Mouse (Mus musculus): ENCODE measurements at regions not wholly inside any gene's neighbourhood (a gene's known extent, or its start where the extent isn't known, plus 50 kb on each side); places are given as distances from the start of the nearest gene placed in this dataset.

DNA sequence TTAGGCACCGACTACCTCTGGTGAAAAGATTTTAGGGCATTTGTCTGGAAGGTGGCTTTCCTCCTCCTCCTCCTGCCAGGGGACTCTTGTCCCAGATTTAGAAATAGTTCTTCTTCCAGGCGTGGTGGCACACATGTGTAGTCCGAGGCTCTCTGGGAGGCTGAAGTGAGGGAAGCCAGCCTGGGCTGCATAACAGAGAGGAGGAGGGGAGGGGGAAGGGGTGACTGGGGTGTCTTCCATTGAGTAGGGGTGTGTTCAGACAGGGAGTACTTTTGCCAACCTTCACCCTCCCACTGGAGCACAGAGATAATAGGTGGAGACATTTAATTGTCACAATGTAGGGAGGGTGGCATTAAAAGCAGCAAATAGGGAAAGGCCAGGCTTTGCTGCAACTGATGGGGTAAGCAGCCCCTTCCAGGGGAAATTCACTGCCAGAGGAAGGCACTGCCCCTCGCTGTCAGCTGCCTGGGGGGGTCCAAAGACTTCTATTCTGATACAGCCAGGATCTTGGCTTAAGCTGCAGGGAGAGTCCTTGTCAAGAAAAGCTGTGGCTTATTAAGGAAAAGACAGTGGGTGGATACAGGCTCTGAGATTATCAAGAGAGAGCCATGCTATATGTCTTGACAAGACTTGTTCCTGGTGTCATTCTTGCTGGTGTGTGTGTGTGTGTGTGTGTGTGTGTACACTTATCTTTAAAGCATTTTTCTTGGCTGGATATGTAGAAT, 83.9 kb downstream of the Bbs10 start:
- Histone ChIP-seq H3K4me3 (ENCODE audit: low read length) (no peak overlapping the region), H3K4me2 (replicated peaks; ENCODE audit: low read depth, low read length) (no peak overlapping the region), H3K4me1 (ENCODE audit: control insufficient read depth, insufficient read depth, low read length) (no peaks in the 10 kb centered on the region), H3K36me3 (ENCODE audit: control insufficient read depth, insufficient read depth, low read length) (no peaks in the 10 kb centered on the region), H3K27me3 (ENCODE audit: control insufficient read depth, insufficient read depth, low read length) (no peaks in the 10 kb centered on the region), H3K9me3 (ENCODE audit: control insufficient read depth, low read length) (no peaks in the 10 kb centered on the region), H3K27ac (ENCODE audit: low read depth, low read length) (no peak overlapping the region), H3K9ac (ENCODE audit: low read depth, low read length) (no peak overlapping the region)
- 54% methylated on average over 4 of the region's 4 CpGs for WGBS
- no peak for ATAC-seq (ENCODE audit: low FRiP score, low TSS enrichment)

DNA sequence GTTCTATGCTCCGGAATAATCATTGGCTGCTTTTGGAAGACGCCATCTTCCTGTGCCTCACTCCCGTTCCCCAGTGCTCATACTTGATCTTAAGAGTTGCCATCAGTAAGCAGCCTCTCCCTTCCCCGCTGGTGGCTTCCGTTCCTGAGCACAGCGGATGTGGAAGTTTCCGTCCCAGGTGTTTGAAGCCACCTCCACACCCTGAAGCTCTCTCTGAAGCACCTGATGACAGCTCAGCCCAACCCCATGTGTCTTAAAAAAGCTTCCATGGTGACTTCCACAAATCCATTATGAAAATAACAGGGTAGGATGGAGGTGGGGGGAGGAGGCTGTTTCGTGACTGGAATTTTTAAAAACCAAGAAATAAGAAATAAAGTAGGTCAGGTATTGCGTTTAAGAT, 87.1 kb downstream of the Bbs10 start:
- H3K27ac ChIP-seq (ENCODE audit: low read depth, low read length) = no peak overlapping the region
- 90% methylated on average over 9 of the region's 9 CpGs for WGBS
- no peak for ATAC-seq (ENCODE audit: low FRiP score, low TSS enrichment)
- H3K9me3 ChIP-seq (ENCODE audit: control insufficient read depth, low read length) = no peaks in the 10 kb centered on the region
- H3K4me2 ChIP-seq (replicated peaks; ENCODE audit: low read depth, low read length) = no peak overlapping the region
- no peak overlapping the region for H3K9ac ChIP-seq (ENCODE audit: low read depth, low read length)
- no peak overlapping the region for H3K4me3 ChIP-seq (ENCODE audit: low read length)
- peaks cover 3% of the 10 kb centered on the region; the same call in 1 of the 2 replicates for H3K4me1 ChIP-seq (ENCODE audit: control insufficient read depth, insufficient read depth, low read length)
- no peaks in the 10 kb centered on the region for H3K36me3 ChIP-seq (ENCODE audit: control insufficient read depth, insufficient read depth, low read length)
- no peaks in the 10 kb centered on the region for H3K27me3 ChIP-seq (ENCODE audit: control insufficient read depth, insufficient read depth, low read length)

DNA sequence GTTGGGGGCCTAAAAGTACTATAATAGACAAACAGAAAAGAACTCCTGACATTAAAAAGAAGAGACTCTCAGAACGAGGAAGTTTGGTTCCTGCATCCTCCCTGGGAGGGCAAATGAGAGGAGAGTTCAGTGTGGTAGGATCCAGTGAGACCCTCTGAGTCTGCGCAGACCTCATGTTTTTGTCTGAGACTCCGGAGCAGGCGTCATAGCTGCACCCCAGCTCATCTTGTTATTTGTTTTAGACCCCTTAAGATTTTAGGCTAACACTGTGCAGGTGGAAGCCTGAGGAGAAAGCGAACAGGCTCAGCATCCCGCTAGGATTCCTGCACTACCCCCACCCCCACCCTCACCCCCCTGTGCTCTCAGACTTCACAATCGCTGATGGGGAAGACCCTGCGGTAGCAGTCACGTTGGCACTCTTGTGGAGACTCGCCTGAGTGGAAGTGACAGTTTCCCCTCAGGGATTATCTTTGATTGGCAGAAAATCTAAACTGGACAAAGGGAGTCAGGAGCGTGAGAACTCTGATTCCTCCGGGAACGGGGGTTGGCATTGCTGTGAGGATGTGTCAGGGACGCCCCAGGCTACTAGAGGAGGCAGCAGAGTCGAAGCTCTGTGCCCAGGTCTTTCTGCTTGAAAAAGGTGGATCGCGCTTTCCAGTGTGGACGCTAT, 85.0 kb upstream of the Nap1l1 start:
- H3K27ac ChIP-seq (ENCODE audit: low read depth, low read length) = no peak overlapping the region
- H3K4me3 ChIP-seq (ENCODE audit: low read length) = no peak overlapping the region
- H3K4me1 ChIP-seq (ENCODE audit: control insufficient read depth, insufficient read depth, low read length) = peaks cover 3% of the 10 kb centered on the region; the same call in 1 of the 2 replicates
- no peaks in the 10 kb centered on the region for H3K27me3 ChIP-seq (ENCODE audit: control insufficient read depth, insufficient read depth, low read length)
- ATAC-seq (ENCODE audit: low FRiP score, low TSS enrichment) = no peak
- no peaks in the 10 kb centered on the region for H3K9me3 ChIP-seq (ENCODE audit: control insufficient read depth, low read length)
- H3K9ac ChIP-seq (ENCODE audit: low read depth, low read length) = no peak overlapping the region
- no peaks in the 10 kb centered on the region for H3K36me3 ChIP-seq (ENCODE audit: control insufficient read depth, insufficient read depth, low read length)
- H3K4me2 ChIP-seq (replicated peaks; ENCODE audit: low read depth, low read length) = no peak overlapping the region
- WGBS = 62% methylated on average over 18 of the region's 18 CpGs

DNA sequence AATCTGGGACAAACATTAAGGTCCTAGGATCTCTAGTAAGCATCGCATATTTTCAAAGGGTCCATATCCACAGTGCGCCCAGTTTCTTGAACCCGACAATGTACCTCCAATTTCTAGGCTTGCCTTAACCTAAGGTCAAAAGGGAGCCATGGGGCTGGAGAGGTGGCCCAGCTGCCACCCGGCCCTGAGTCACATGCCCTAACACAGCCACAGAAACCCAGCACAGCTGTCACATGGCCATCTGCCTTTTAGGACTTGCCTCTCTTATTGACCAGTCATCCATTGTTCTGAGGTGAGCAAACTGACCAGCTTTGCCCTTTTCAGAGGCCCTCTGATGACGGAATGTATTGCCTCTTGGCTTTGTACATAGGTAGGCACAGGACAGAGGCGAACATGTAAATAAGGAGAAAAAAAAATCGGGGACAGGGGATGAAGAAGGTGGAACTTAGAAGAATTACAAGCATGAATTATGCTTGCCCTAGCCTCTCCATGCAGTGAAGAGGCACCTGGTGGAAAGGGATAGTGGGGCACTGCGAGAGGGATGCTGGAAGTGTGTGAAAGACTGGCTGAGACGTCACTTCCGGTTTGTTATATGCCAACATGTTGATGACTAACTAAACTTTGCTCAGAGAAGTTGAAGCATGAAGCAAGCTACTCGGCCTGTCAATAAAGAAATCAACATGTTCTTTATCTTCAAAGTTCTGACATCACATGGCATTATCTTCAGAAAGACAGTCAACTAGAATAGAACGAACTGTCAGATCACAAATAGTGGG, 84.3 kb upstream of the Nap1l1 start:
- H3K4me1 ChIP-seq (ENCODE audit: control insufficient read depth, insufficient read depth, low read length) = peaks cover 3% of the 10 kb centered on the region; the same call in 1 of the 2 replicates
- WGBS = 84% methylated on average over 12 of the region's 12 CpGs
- no peaks in the 10 kb centered on the region for H3K9me3 ChIP-seq (ENCODE audit: control insufficient read depth, low read length)
- H3K4me2 ChIP-seq (replicated peaks; ENCODE audit: low read depth, low read length) = no peak overlapping the region
- no peaks in the 10 kb centered on the region for H3K27me3 ChIP-seq (ENCODE audit: control insufficient read depth, insufficient read depth, low read length)
- no peaks in the 10 kb centered on the region for H3K36me3 ChIP-seq (ENCODE audit: control insufficient read depth, insufficient read depth, low read length)
- H3K4me3 ChIP-seq (ENCODE audit: low read length) = no peak overlapping the region
- H3K27ac ChIP-seq (ENCODE audit: low read depth, low read length) = no peak overlapping the region
- no peak for ATAC-seq (ENCODE audit: low FRiP score, low TSS enrichment)
- H3K9ac ChIP-seq (ENCODE audit: low read depth, low read length) = no peak overlapping the region

DNA sequence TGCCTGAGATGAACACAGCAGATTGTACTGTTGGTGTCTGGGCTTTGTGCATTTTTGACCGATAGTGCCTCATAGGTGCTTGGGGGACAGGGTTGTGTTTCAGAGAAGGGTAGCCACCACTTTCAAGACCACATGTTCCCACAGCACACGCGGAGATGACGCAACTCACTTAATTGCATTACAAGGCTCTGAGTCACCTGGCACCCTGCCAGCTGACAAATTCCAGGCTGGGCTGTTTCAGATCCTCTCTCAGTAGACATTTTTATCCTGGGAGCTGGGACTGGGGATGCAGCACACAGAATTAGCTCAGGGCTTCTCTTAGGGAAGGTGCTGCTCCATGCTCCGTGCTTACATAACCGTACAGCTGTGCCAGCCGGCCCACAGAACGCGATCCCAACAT, 83.1 kb upstream of the Nap1l1 start:
- peak; percentile 86 for ATAC-seq (ENCODE audit: low FRiP score, low TSS enrichment)
- WGBS = 57% methylated on average over 9 of the region's 9 CpGs
- H3K9me3 ChIP-seq (ENCODE audit: control insufficient read depth, low read length) = no peaks in the 10 kb centered on the region
- no peak overlapping the region for H3K4me3 ChIP-seq (ENCODE audit: low read length)
- no peak overlapping the region for H3K4me2 ChIP-seq (replicated peaks; ENCODE audit: low read depth, low read length)
- no peak overlapping the region for H3K27ac ChIP-seq (ENCODE audit: low read depth, low read length)
- H3K4me1 ChIP-seq (ENCODE audit: control insufficient read depth, insufficient read depth, low read length) = peaks cover 3% of the 10 kb centered on the region; the same call in 1 of the 2 replicates
- no peak overlapping the region for H3K9ac ChIP-seq (ENCODE audit: low read depth, low read length)
- no peaks in the 10 kb centered on the region for H3K36me3 ChIP-seq (ENCODE audit: control insufficient read depth, insufficient read depth, low read length)
- no peaks in the 10 kb centered on the region for H3K27me3 ChIP-seq (ENCODE audit: control insufficient read depth, insufficient read depth, low read length)

DNA sequence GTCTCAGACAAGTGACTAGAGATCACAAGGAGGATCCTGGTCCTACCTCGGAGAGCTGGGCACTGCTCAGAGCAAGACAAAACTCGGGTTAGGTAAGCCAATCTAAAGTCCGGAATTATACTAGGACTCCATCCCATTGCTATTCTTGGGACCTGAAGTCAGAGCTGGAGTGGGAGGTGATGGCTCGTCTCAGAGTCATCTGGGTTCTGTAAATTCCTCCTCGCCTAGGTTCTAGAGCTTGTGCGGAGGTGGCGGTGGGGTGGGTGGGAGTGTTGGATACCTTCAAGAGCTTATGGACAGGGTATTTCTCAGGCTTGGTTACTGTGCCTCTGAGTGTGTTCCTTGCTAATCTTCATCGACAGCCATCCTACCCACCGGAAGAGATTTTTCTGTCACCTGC, 78.6 kb upstream of the Nap1l1 start:
- 94% methylated on average over 9 of the region's 9 CpGs for WGBS
- Histone ChIP-seq H3K4me1 (ENCODE audit: control insufficient read depth, insufficient read depth, low read length) (peaks cover 3% of the 10 kb centered on the region; the same call in 1 of the 2 replicates), H3K36me3 (ENCODE audit: control insufficient read depth, insufficient read depth, low read length) (no peaks in the 10 kb centered on the region), H3K4me3 (ENCODE audit: low read length) (no peak overlapping the region), H3K27ac (ENCODE audit: low read depth, low read length) (no peak overlapping the region), H3K9ac (ENCODE audit: low read depth, low read length) (no peak overlapping the region), H3K9me3 (ENCODE audit: control insufficient read depth, low read length) (no peaks in the 10 kb centered on the region), H3K4me2 (replicated peaks; ENCODE audit: low read depth, low read length) (no peak overlapping the region), H3K27me3 (ENCODE audit: control insufficient read depth, insufficient read depth, low read length) (no peaks in the 10 kb centered on the region)
- ATAC-seq (ENCODE audit: low FRiP score, low TSS enrichment) = no peak

DNA sequence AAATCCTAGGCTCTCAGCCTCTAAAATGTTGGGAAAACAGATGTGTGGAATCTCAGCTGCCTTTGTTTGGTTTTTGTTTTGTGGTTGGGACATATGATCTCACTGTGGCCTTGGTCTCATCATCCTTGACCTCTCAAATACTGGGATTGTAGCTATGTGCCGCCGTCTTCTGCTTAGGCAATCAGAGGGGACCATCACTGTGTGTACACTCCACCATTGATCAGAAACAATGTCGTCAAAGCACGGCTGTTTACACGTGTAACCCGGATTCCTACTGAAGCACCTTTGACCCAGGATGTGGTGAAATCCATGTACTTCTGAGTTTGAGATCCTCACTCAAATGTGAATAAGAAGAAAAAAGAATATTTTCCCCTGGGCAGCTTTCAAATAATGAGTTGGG, 68.0 kb upstream of the Nap1l1 start:
- ATAC-seq (ENCODE audit: low FRiP score, low TSS enrichment) = no peak
- no peaks in the 10 kb centered on the region for H3K36me3 ChIP-seq (ENCODE audit: control insufficient read depth, insufficient read depth, low read length)
- no peak overlapping the region for H3K9ac ChIP-seq (ENCODE audit: low read depth, low read length)
- H3K4me2 ChIP-seq (replicated peaks; ENCODE audit: low read depth, low read length) = no peak overlapping the region
- H3K4me3 ChIP-seq (ENCODE audit: low read length) = no peak overlapping the region
- H3K27me3 ChIP-seq (ENCODE audit: control insufficient read depth, insufficient read depth, low read length) = no peaks in the 10 kb centered on the region
- WGBS = 93% methylated on average over 6 of the region's 6 CpGs
- H3K27ac ChIP-seq (ENCODE audit: low read depth, low read length) = no peak overlapping the region
- H3K9me3 ChIP-seq (ENCODE audit: control insufficient read depth, low read length) = no peaks in the 10 kb centered on the region
- no peaks in the 10 kb centered on the region for H3K4me1 ChIP-seq (ENCODE audit: control insufficient read depth, insufficient read depth, low read length)

DNA sequence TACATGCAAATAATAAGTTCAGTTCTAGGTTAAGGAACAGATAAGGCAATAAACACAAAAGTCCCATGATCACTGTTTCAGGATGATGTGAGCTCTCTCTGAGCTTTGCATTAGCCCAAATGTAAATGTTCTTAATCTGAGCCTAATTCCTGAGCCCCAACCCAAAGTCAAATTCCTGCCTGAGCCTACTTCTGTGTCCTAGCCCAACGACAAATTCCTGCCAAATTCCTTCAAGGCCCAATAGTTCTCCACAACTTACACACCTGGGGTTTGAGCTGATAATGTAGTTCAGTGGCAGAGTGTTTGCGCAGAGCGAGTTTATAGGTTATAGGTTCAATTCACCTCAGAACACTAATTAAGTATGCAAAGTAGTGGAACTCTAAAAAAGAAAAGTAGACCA, 64.1 kb upstream of the Nap1l1 start:
- Histone ChIP-seq H3K4me2 (replicated peaks; ENCODE audit: low read depth, low read length) (no peak overlapping the region), H3K4me3 (ENCODE audit: low read length) (no peak overlapping the region), H3K9ac (ENCODE audit: low read depth, low read length) (no peak overlapping the region), H3K9me3 (ENCODE audit: control insufficient read depth, low read length) (no peaks in the 10 kb centered on the region), H3K36me3 (ENCODE audit: control insufficient read depth, insufficient read depth, low read length) (no peaks in the 10 kb centered on the region), H3K4me1 (ENCODE audit: control insufficient read depth, insufficient read depth, low read length) (no peaks in the 10 kb centered on the region), H3K27ac (ENCODE audit: low read depth, low read length) (no peak overlapping the region), H3K27me3 (ENCODE audit: control insufficient read depth, insufficient read depth, low read length) (no peaks in the 10 kb centered on the region)
- 84% methylated on average over 3 of the region's 3 CpGs for WGBS
- no peak for ATAC-seq (ENCODE audit: low FRiP score, low TSS enrichment)

DNA sequence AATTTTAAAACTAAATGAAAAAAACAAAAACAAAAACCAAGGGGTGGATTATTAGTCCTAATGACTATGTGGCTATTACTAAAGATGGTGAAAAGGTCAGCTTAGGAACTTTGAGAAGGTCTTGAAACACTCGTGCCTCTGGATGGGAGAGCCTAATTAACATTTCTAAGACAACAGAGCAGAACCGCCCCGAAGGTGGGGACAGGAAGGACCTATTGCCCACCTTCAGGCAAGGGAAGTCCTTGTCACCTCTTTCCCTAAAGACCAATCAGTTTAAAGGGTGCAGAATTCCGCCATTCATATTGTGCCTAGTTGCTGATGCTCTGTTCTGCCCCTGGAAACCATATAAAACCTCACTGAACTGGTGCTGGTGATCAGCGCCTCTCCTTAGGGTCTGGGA, 63.5 kb upstream of the Nap1l1 start:
- no peak overlapping the region for H3K27ac ChIP-seq (ENCODE audit: low read depth, low read length)
- H3K4me2 ChIP-seq (replicated peaks; ENCODE audit: low read depth, low read length) = no peak overlapping the region
- no peaks in the 10 kb centered on the region for H3K9me3 ChIP-seq (ENCODE audit: control insufficient read depth, low read length)
- no peak overlapping the region for H3K4me3 ChIP-seq (ENCODE audit: low read length)
- no peaks in the 10 kb centered on the region for H3K27me3 ChIP-seq (ENCODE audit: control insufficient read depth, insufficient read depth, low read length)
- WGBS = 67% methylated on average over 5 of the region's 5 CpGs
- no peak overlapping the region for H3K9ac ChIP-seq (ENCODE audit: low read depth, low read length)
- no peaks in the 10 kb centered on the region for H3K4me1 ChIP-seq (ENCODE audit: control insufficient read depth, insufficient read depth, low read length)
- ATAC-seq (ENCODE audit: low FRiP score, low TSS enrichment) = no peak
- no peaks in the 10 kb centered on the region for H3K36me3 ChIP-seq (ENCODE audit: control insufficient read depth, insufficient read depth, low read length)
